Mouse (Mus musculus) CH12.LX (cell line): ENCODE measurements around the gene Efr3b.

Experiments
- CTCF ChIP-seq, 2 experiments: IDR thresholded peaks in 1 of 2; conservative IDR thresholded peaks in 1 of 2; 2 replicates each; pipeline ENCODE4 v1.5.1; 2011 to 2012; ENCODE audit warnings: low read depth in 2 of 2, low read length in 2 of 2, improper control_type of control experiment in 1 of 2, inconsistent platforms in 1 of 2, mild to moderate bottlenecking in 1 of 2, moderate library complexity in 1 of 2
- ETS1 ChIP-seq: conservative IDR thresholded peaks from 2 replicates; pipeline ENCODE4 v1.6.1; 2012; ENCODE audit warnings: low read depth, mild to moderate bottlenecking, inconsistent platforms, low read length, improper control_type of control experiment, moderate library complexity
- MAX ChIP-seq: IDR thresholded peaks from 2 replicates; pipeline ENCODE4 v1.6.1; 2011; ENCODE audit warnings: low read length, improper control_type of control experiment
- POLR2A ChIP-seq: IDR thresholded peaks from 2 replicates; pipeline ENCODE4 v1.6.1; 2011; ENCODE audit warnings: low read depth, mild to moderate bottlenecking, improper control_type of control experiment, low read length
- POLR2AphosphoS2 ChIP-seq: IDR thresholded peaks from 2 replicates; pipeline ENCODE4 v1.6.1; 2011; ENCODE audit warnings: low read depth, low read length, improper control_type of control experiment
- TBP ChIP-seq: conservative IDR thresholded peaks from 2 replicates; pipeline ENCODE4 v1.6.1; 2011; ENCODE audit warnings: low read depth, low read length, improper control_type of control experiment
- TCF12 ChIP-seq: IDR thresholded peaks from 2 replicates; pipeline ENCODE4 v1.6.1; 2014; ENCODE audit warnings: low read depth, mild to moderate bottlenecking, inconsistent platforms, low read length, improper control_type of control experiment
- ZMIZ1 ChIP-seq: IDR thresholded peaks from 2 replicates; pipeline ENCODE4 v1.6.1; 2012; ENCODE audit warnings: low read depth, mild to moderate bottlenecking, inconsistent platforms, low read length, improper control_type of control experiment

DNA sequence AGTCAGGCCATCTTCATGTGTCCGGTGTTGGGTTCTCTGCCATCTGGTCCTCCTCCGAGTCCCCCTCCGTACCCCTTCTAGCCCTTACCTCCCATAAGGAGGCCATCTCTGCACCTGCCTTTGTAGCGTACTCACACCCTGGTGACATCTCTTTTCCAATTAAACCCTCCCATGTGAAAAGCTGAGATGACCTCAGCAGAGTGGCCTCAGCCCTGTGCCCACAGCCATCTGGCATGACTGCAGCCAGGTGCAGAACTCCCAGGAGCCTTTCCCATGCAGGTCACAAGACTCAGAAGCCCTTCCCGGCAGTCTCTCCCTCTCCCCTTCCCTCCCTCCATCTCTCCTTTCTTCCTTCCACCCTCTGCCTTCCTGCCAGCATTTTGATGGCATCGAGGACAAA, 91.2 kb downstream of the Efr3b start:
- no peak for TF ChIP-seq POLR2AphosphoS2
- TF ChIP-seq TBP: no peak
- TF ChIP-seq CTCF (conservative IDR thresholded peaks at IDR 0.05 in 1 of 2, IDR thresholded peaks at IDR 0.05 in 1 of 2; ENCODE audit: low read depth in 2 of 2, low read length in 2 of 2): no peak
- TF ChIP-seq TCF12: no peak
- TF ChIP-seq POLR2A: no peak
- no peak for TF ChIP-seq ETS1
- TF ChIP-seq MAX: no peak
- TF ChIP-seq ZMIZ1: no peak
